ENCODE assay signal across 32 mouse cellular contexts in genomic region chr5:47034021-47034420, GRCm38 (mm10).
DNase-seq lines count a peak whose midpoint lies in the region; ATAC-seq and TF ChIP-seq lines count a peak whose summit lies in the region.
"Had no signal": no experiment of that assay in that cellular context is flagged by ENCODE, and none has a peak within 500 bp of the region (broad histone marks: within the 10 kb centered on the region; RNA-seq: fewer than 3 reads in every experiment).

No protein-coding gene starts in this region.

- ATAC-seq in kidney, postnatal 0 days (replicated peaks; ENCODE audit: low FRiP score, low read depth), result no peak
- peak; percentile 72 for ATAC-seq in forebrain, embryonic 16.5 days
- ATAC-seq: activated CD4-positive, CD25-positive, alpha-beta regulatory T cell, adult 4 months; hindbrain, embryonic 16.5 days had no signal

- no peak overlapping the region for H3K4me2 ChIP-seq in kidney, postnatal 0 days (ENCODE audit: low read length)
- H3K4me2 ChIP-seq in forebrain, embryonic 16.5 days (ENCODE audit: low read length), result no peak overlapping the region
- H3K4me2 ChIP-seq: embryonic facial prominence, embryonic 12.5 days; heart, embryonic 15.5 days; neural tube, embryonic 12.5 days had no signal

- H3K9ac ChIP-seq in kidney, postnatal 0 days (ENCODE audit: low read depth, low read length), result no peak overlapping the region
- H3K9ac ChIP-seq in forebrain, embryonic 16.5 days (replicated peaks; ENCODE audit: low read depth, low read length), result no peak overlapping the region
- H3K9ac ChIP-seq: embryonic facial prominence, embryonic 12.5 days; heart, embryonic 15.5 days; liver, embryonic 14.5 days; neural tube, embryonic 12.5 days had no signal

- WGBS in kidney, postnatal 0 days, result 45% methylated on average over 7 of the region's 7 CpGs
- 31% methylated on average over 7 of the region's 7 CpGs for WGBS in forebrain, embryonic 16.5 days

- no peaks in the 10 kb centered on the region for H3K9me3 ChIP-seq in kidney, postnatal 0 days (replicated peaks; ENCODE audit: low read length)
- no peaks in the 10 kb centered on the region for H3K9me3 ChIP-seq in forebrain, embryonic 16.5 days (ENCODE audit: control insufficient read depth, low read length)
- H3K9me3 ChIP-seq: embryonic facial prominence, embryonic 12.5 days; heart, embryonic 10.5 days; heart, embryonic 15.5 days; midbrain, embryonic 10.5 days; neural tube, embryonic 12.5 days had no signal

- H3K27me3 ChIP-seq in kidney, postnatal 0 days (ENCODE audit: insufficient read depth, low read length), result no peaks in the 10 kb centered on the region
- no peaks in the 10 kb centered on the region for H3K27me3 ChIP-seq in forebrain, embryonic 16.5 days (replicated peaks; ENCODE audit: control insufficient read depth, insufficient read depth, low read length)
- H3K27me3 ChIP-seq: embryonic facial prominence, embryonic 12.5 days; heart, embryonic 15.5 days; neural tube, embryonic 12.5 days had no signal

- no peak overlapping the region for H3K4me3 ChIP-seq in kidney, postnatal 0 days (replicated peaks; ENCODE audit: low read depth, low read length)
- H3K4me3 ChIP-seq in forebrain, embryonic 16.5 days (replicated peaks; ENCODE audit: low read length), result no peak overlapping the region
- H3K4me3 ChIP-seq: embryonic facial prominence, embryonic 12.5 days; heart, embryonic 10.5 days; heart, embryonic 15.5 days; midbrain, embryonic 10.5 days; myocyte; neural tube, embryonic 12.5 days had no signal

- no peaks in the 10 kb centered on the region for H3K36me3 ChIP-seq in kidney, postnatal 0 days (ENCODE audit: insufficient read depth, low read length)
- no peaks in the 10 kb centered on the region for H3K36me3 ChIP-seq in forebrain, embryonic 16.5 days (ENCODE audit: control insufficient read depth, insufficient read depth)
- H3K36me3 ChIP-seq: embryonic facial prominence, embryonic 12.5 days; heart, embryonic 10.5 days; heart, embryonic 15.5 days; midbrain, embryonic 10.5 days; neural tube, embryonic 12.5 days had no signal

- H3K4me1 ChIP-seq in kidney, postnatal 0 days (replicated peaks; ENCODE audit: insufficient read depth, low read length), result no peaks in the 10 kb centered on the region
- H3K4me1 ChIP-seq in forebrain, embryonic 16.5 days (replicated peaks; ENCODE audit: control insufficient read depth, insufficient read depth, low read length), result no peaks in the 10 kb centered on the region
- H3K4me1 ChIP-seq: embryonic facial prominence, embryonic 12.5 days; heart, embryonic 10.5 days; heart, embryonic 15.5 days; midbrain, embryonic 10.5 days; neural tube, embryonic 12.5 days had no signal

- DNase-seq in kidney, postnatal 0 days (ENCODE audit: low spot score), result peak; percentile 26
- no peak for DNase-seq in kidney, adult 8-10 months
- peak; percentile 18 to 21 for DNase-seq in right cerebral cortex, adult 2 months (ENCODE audit: low spot score in 2 of 2)
- DNase-seq in right cerebral cortex, postnatal 14 days, result no peak
- no peak for DNase-seq in adrenal gland, postnatal 4 days (ENCODE audit: low spot score in 2 of 2)
- DNase-seq: adrenal gland, adult 2 months; adrenal gland, postnatal 36 days; B cell, adult 2 months; cerebellum, adult 11-12 months; cerebellum, adult 9-11 months; embryo, embryonic 11 days; gastrocnemius, postnatal 14 days; heart, adult 11 months; kidney, adult 18-20 months; layer of hippocampus, postnatal 36 days; liver; lung, adult 2 months; lung, postnatal 14 days; spleen, adult 18-20 months; thymus, adult 2 months; thymus, postnatal 4 days had no signal

- H3K27ac ChIP-seq in kidney, postnatal 0 days, result no peak overlapping the region
- H3K27ac ChIP-seq in forebrain, embryonic 16.5 days (ENCODE audit: low read length), result no peak overlapping the region
- H3K27ac ChIP-seq: embryonic facial prominence, embryonic 12.5 days; heart, embryonic 10.5 days; heart, embryonic 15.5 days; liver, embryonic 14.5 days; midbrain, embryonic 10.5 days; neural tube, embryonic 12.5 days; stomach, postnatal 0 days had no signal

- TF ChIP-seq CTCF in kidney, postnatal 0 days (IDR thresholded peaks at IDR 0.05; ENCODE audit: low read depth), result no peak

Comparison
In these comparisons a context has a peak if more than half of its experiments do, and no peak if none do; other contexts are left out.
1. DNase-seq: peak in kidney, postnatal 0 days (single experiment) and right cerebral cortex, adult 2 months (2 of 2); none in kidney, adult 8-10 months (0 of 2), right cerebral cortex, postnatal 14 days (single experiment) and adrenal gland, postnatal 4 days (0 of 2).